Mouse (Mus musculus): Measurements from ENCODE around the gene Csmd2. TPM values are rescaled to one million over a fixed set of nuclear protein-coding genes. Genes with fewer than 3 reads are reported as not detected.
"Not testable (repeated sequence)": the region's sequence is repeated elsewhere in the genome, so short reads cannot be mapped to it uniquely, and the experiment has no call there.

Csmd2 gene
- total and polyA plus RNA-seq, 3 experiments = 0.21 to 1.9 (median 0.49) TPM

GRCm38 (mm10) chr4:128499980-128500379 is 512.3 kb downstream of the Csmd2 start:
- DNase-seq = no peak

- DNase-seq = no peak
Observed at GRCm38 (mm10) chr4:128506878-128507277, 519.2 kb downstream of the Csmd2 start.

- DNase-seq = no peak
Observed at GRCm38 (mm10) chr4:128509885-128510284, 522.2 kb downstream of the Csmd2 start.

GRCm38 (mm10) chr4:128514496-128514895 is 526.8 kb downstream of the Csmd2 start:
- DNase-seq = peak; percentile 65

- peak; percentile 73 for DNase-seq
Observed at GRCm38 (mm10) chr4:128521276-128521675, 533.6 kb downstream of the Csmd2 start.

GRCm38 (mm10) chr4:128543378-128543777 is 555.7 kb downstream of the Csmd2 start:
- no peak for DNase-seq

- not testable (repeated sequence) for DNase-seq
Observed at GRCm38 (mm10) chr4:128543956-128544486, 556.4 kb downstream of the Csmd2 start.

GRCm38 (mm10) chr4:128550756-128551155 is 563.1 kb downstream of the Csmd2 start:
- peak; percentile 71 for DNase-seq

GRCm38 (mm10) chr4:128554198-128554597 is 566.5 kb downstream of the Csmd2 start:
- no peak for DNase-seq

- no peak for DNase-seq
Observed at GRCm38 (mm10) chr4:128560327-128560726, 572.7 kb downstream of the Csmd2 start.

GRCm38 (mm10) chr4:128575811-128576210 is 588.2 kb downstream of the Csmd2 start:
- no peak for DNase-seq

GRCm38 (mm10) chr4:128579182-128579581 is 591.5 kb downstream of the Csmd2 start:
- DNase-seq = peak; percentile 40

GRCm38 (mm10) chr4:128593286-128593685 is 605.6 kb downstream of the Csmd2 start:
- DNase-seq = no peak

- no peak for DNase-seq
Observed at GRCm38 (mm10) chr4:128594062-128594461, 606.4 kb downstream of the Csmd2 start.

GRCm38 (mm10) chr4:128597801-128598560 is 610.3 kb downstream of the Csmd2 start:
- DNase-seq = no peak

GRCm38 (mm10) chr4:128606586-128606985 is 618.9 kb downstream of the Csmd2 start:
- no peak for DNase-seq

GRCm38 (mm10) chr4:128607661-128608060 is 620.0 kb downstream of the Csmd2 start:
- DNase-seq = no peak

- peak; percentile 34 for DNase-seq
Observed at GRCm38 (mm10) chr4:128609276-128609924, 621.7 kb downstream of the Csmd2 start.

- DNase-seq = peak; percentile 98
Observed at GRCm38 (mm10) chr4:128609925-128610402, 622.3 kb downstream of the Csmd2 start, which contains the start of gene Zscan20. Gene Zscan20, minus strand, starts transcription at chr4:128610098.

- DNase-seq = no peak
Observed at GRCm38 (mm10) chr4:128610706-128611105, 623.0 kb downstream of the Csmd2 start.

GRCm38 (mm10) chr4:128611726-128612125 is 624.1 kb downstream of the Csmd2 start:
- not testable (repeated sequence) for DNase-seq

- DNase-seq = peak; percentile 34
Observed at GRCm38 (mm10) chr4:128613326-128613725, 625.7 kb downstream of the Csmd2 start.

- DNase-seq = no peak
Observed at GRCm38 (mm10) chr4:128615761-128616160, 628.1 kb downstream of the Csmd2 start.

All from adrenal gland, adult 2 months (tissue).